Mouse (Mus musculus) bone marrow, adult 2 months (tissue): Measurements from ENCODE around the gene Gm26661.

Experiments
- CTCF ChIP-seq: fragments of 200-500 bp; IDR thresholded peaks from 2 replicates; pipeline ENCODE4 v1.5.1; 2011; ENCODE audit warnings: low read length, control low read depth; ENCODE audit not compliant: control insufficient read depth, insufficient read depth
- POLR2A ChIP-seq: fragments of 200-500 bp; IDR thresholded peaks from 2 replicates; pipeline ENCODE4 v1.6.1; 2011; ENCODE audit warnings: low read depth, mild to moderate bottlenecking, control low read depth, low read length, borderline replicate concordance; ENCODE audit not compliant: control insufficient read depth

DNA sequence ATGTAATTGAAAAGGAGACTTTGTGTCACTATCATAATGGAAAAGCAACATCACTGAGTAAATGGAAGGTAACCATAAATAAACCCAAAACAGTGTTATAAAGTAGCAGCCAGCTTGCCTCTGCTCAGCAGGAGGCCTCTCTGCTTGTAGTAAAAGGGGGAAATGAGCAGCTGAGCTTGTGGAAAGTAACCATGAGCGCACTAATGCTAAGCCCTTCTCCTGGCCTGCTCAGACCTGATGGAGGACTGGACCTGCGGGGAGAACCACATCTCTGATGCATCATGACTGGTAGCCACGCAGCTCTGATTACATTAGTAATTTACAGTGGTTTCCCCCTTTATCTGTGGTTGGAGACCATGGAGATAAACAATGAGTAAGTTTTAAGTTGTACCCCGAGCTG, 42.1 kb downstream of the Gm26661 start:
- no peak for TF ChIP-seq CTCF
- no peak for TF ChIP-seq POLR2A
